Mouse (Mus musculus) liver, postnatal 0 days (tissue): ENCODE results near the gene Smim23. TPM values are rescaled to one million over a fixed set of nuclear protein-coding genes. Genes with fewer than 3 reads are reported as not detected.

Source experiments
- ATAC-seq: fragments of 200-750 bp; cut with Nextera tagmentation; 2 replicates; pipeline ENCODE4 v1.8.0; 2017; ENCODE audit warnings: mild to moderate bottlenecking, moderate library complexity
- DNase-seq: peaks from one replicate; pipeline ENCODE4 v3.0.0-alpha.2; 2016
- H3K27ac ChIP-seq: fragments of 300-500 bp; sonication (generic); 2 replicates; pipeline ENCODE4 v1.5.1; 2014; ENCODE audit warnings: antibody characterized with exemption, moderate library complexity, mild to moderate bottlenecking, low read depth
- H3K27me3 ChIP-seq: fragments of 300-500 bp; sonication (generic); 2 replicates; pipeline ENCODE4 v1.6.1; 2014; ENCODE audit warnings: low read length, control low read depth, mixed read lengths; ENCODE audit not compliant: insufficient read depth
- H3K36me3 ChIP-seq: fragments of 300-500 bp; sonication (generic); replicated peaks from 2 replicates; pipeline ENCODE4 v1.6.1; 2014; ENCODE audit warnings: mild to moderate bottlenecking, control low read depth, low read length, moderate library complexity, mixed read lengths; ENCODE audit not compliant: insufficient read depth
- H3K4me1 ChIP-seq: fragments of 300-500 bp; sonication (generic); 2 replicates; pipeline ENCODE4 v1.6.1; 2014; ENCODE audit warnings: antibody characterized with exemption, mild to moderate bottlenecking, control low read depth; ENCODE audit not compliant: insufficient read depth
- H3K4me2 ChIP-seq: fragments of 300-500 bp; sonication (generic); 2 replicates; pipeline ENCODE4 v1.6.1; 2014; ENCODE audit warnings: low read depth, mild to moderate bottlenecking, low read length, moderate library complexity, mixed read lengths
- H3K4me3 ChIP-seq: fragments of 300-500 bp; sonication (generic); 2 replicates; pipeline ENCODE4 v1.5.1; 2014; ENCODE audit warnings: low read depth, low read length
- H3K9ac ChIP-seq: fragments of 300-500 bp; sonication (generic); replicated peaks from 2 replicates; pipeline ENCODE4 v1.6.1; 2014; ENCODE audit warnings: mild to moderate bottlenecking, moderate library complexity
- H3K9me3 ChIP-seq: fragments of 300-500 bp; sonication (generic); 2 replicates; pipeline ENCODE4 v1.6.1; 2016; ENCODE audit warnings: mild to moderate bottlenecking, control low read depth, low read length, mixed read lengths
- CTCF ChIP-seq: sonication (generic); IDR thresholded peaks from 2 replicates; pipeline ENCODE4 v1.5.1; 2016; ENCODE audit warnings: antibody characterized with exemption, low read depth
- EP300 ChIP-seq: IDR thresholded peaks from 2 replicates; pipeline ENCODE4 v1.6.1; 2016; ENCODE audit warnings: antibody characterized with exemption, low read depth, mild to moderate bottlenecking
- WGBS: fragments of 180-500 bp; shearing (Covaris S2); extraction: QIAGEN DNeasy Blood & Tissue Kit; methylation state at CpG from one replicate; pipeline ENCODE4 v1.1.7; 2014; ENCODE audit not compliant: insufficient replicate concordance; 5-methylcytosine and 5-hydroxymethylcytosine counted together
- polyA plus RNA-seq: library from polyadenylated mRNA; unstranded; fragments of >200 nt; fragmentation: Nextera tagmentation; extraction: Ambion mirVana; gene quantifications from 2 replicates; pipeline ENCODE4 v1.2.1, GENCODE M21; 2015

Smim23 gene
- polyA plus RNA-seq, 1 experiment from 2014 or later, result not detected

DNA sequence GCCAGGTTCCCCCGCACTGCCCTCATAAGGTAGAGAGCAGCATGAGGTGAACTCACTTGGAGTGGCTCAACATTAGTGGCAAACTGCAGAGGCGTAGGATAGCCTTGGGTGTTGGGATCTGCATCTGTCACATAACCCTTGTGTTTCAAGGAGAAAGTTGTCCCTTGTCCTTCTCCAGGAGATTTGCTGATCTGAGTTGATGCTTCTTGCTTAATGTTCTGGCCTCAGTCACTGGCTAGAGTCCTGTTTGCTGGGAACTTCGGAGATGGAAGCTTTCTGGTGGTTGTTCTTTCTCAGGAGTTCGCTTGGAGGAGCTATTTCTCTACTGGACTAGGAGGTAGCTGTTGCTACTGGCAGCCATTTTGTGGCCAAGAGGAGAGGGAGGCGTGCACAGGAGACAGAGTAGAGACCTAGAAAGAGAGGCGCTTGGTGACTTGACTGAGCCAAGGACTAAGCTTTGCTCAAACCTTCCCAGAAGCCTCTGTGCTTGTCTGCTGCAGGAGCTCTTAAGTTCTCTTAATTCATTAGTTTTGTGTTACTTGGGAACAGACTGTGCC lies 38.7 kb downstream of the Smim23 start:
- Histone ChIP-seq H3K36me3 (no peaks in the 10 kb centered on the region), H3K9ac (no peak overlapping the region), H3K4me3 (no peak overlapping the region), H3K27me3 (no peaks in the 10 kb centered on the region), H3K27ac (no peak overlapping the region), H3K4me1 (no peaks in the 10 kb centered on the region), H3K4me2 (no peak overlapping the region), H3K9me3 (no peaks in the 10 kb centered on the region)
- WGBS, result 75% methylated on average over 6 of the region's 6 CpGs
- TF ChIP-seq EP300 (no peak), CTCF (no peak)
- no peak for ATAC-seq
- DNase-seq, result no peak

GRCm38 (mm10) chr11:32782724-32783123 lies 41.7 kb downstream of the Smim23 start:
- Histone ChIP-seq H3K4me2 (no peak overlapping the region), H3K36me3 (no peaks in the 10 kb centered on the region), H3K4me3 (no peak overlapping the region), H3K27me3 (no peaks in the 10 kb centered on the region), H3K9ac (no peak overlapping the region), H3K9me3 (no peaks in the 10 kb centered on the region), H3K4me1 (no peaks in the 10 kb centered on the region), H3K27ac (no peak overlapping the region)
- ATAC-seq (no peak), DNase-seq (no peak)
- TF ChIP-seq EP300 (no peak), CTCF (no peak)
- 64% methylated on average over 3 of the region's 3 CpGs for WGBS

DNA sequence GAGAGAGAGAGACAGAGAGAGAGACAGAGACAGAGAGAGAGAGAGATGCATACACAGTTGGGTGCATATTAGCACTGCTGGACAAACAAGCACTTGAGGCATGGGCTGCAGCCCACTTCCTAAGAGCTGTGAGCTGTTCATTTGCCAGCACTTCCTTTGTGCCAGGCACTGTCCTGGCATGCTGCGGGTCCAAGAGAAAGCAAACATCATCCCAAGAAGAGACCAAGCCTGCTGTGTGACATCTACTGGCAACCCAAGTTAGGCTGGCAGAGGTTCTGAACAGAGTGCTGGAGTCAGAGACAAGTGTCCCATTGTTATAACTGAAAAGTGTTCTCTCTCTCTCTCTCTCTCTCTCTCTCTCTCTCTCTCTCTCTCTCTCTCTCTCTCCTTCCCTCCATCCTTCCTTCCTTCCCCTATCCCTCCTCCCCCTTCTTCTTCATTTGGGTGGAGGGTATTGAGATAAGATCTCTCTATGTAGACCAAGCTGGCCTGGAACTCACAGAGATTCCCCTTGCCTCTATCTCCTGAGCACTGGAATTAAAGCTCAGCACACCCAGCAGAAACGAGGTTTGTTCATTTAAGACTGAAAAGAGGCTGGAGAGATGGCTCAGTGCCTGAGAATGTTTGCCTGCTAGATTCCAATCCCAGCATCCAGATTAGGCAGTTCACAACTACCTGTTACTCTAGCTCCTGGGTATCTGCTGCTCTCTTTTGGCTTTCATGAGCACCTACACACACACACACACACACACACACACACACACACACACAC lies 42.6 kb downstream of the Smim23 start:
- no peak overlapping the region for H3K9ac ChIP-seq
- H3K36me3 ChIP-seq, result no peaks in the 10 kb centered on the region
- H3K27ac ChIP-seq, result no peak overlapping the region
- TF ChIP-seq EP300 (no peak), CTCF (no peak)
- no peak overlapping the region for H3K4me3 ChIP-seq
- ATAC-seq (no peak), DNase-seq (no peak)
- 48% methylated on average over 2 of the region's 2 CpGs for WGBS
- no peaks in the 10 kb centered on the region for H3K27me3 ChIP-seq
- no peak overlapping the region for H3K4me2 ChIP-seq
- H3K9me3 ChIP-seq, result no peaks in the 10 kb centered on the region
- no peaks in the 10 kb centered on the region for H3K4me1 ChIP-seq

DNA sequence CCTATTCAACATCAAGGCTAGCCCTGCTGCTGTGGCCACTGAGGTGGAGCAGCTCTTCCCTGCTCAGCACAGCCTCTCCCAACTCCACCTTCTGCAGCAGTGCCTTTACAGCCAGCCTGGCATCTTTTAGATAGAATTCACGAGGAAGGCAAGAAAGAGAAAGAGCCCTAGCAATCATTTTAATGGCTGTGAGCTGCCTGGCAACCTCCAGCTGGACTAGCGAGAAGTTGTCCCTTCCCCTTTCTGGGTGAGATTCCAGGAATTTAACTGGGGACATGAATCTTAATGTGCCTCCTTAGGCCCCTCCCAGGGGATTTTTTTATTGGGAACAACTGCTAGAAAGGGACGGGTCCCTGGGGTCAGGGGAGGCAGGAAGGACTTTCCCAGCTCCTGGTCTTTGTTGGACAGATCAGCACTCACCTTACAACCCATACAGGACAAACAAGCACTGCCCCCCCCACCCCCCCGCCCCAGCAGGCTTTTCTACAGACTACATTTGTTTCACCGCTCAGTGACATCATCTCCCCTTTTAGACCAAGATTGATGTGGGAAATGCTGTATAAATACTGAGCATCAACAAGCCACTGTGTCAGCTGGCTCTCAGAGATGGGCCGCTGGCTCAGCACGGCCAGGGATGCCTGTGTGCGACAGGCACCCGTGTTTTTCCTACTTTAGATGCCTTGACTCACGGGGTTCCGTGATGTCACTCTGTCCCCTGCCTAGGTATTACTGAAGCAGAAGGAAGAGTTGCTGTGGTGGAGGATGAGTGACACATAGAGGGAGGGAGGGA lies 43.5 kb downstream of the Smim23 start:
- DNase-seq (no peak), ATAC-seq (no peak)
- Histone ChIP-seq H3K4me3 (no peak overlapping the region), H3K27ac (no peak overlapping the region), H3K4me1 (no peaks in the 10 kb centered on the region), H3K9me3 (no peaks in the 10 kb centered on the region), H3K9ac (no peak overlapping the region), H3K36me3 (no peaks in the 10 kb centered on the region), H3K27me3 (no peaks in the 10 kb centered on the region), H3K4me2 (no peak overlapping the region)
- TF ChIP-seq EP300 (no peak), CTCF (no peak)
- 63% methylated on average over 11 of the region's 11 CpGs for WGBS

- ATAC-seq, result no peak
Observed at GRCm38 (mm10) chr11:32768642-32769343, 55.6 kb downstream of the Smim23 start.

More at GRCm38 (mm10) chr11:32768642-32769343, 55.6 kb downstream of the Smim23 start:
- 61% methylated on average over 12 of the region's 12 CpGs for WGBS
- Histone ChIP-seq H3K36me3 (no peaks in the 10 kb centered on the region), H3K27me3 (no peaks in the 10 kb centered on the region), H3K27ac (no peak overlapping the region), H3K4me3 (no peak overlapping the region), H3K4me2 (no peak overlapping the region), H3K4me1 (no peaks in the 10 kb centered on the region), H3K9ac (no peak overlapping the region), H3K9me3 (no peaks in the 10 kb centered on the region)
- no peak for DNase-seq
- TF ChIP-seq EP300, result no peak

Other genes starting within 250 kb of the Smim23 start
- gene Fbxw11, start 181.9 kb downstream of the Smim23 start, polyA plus RNA-seq, result 14.1 and 15.4 TPM in 2 replicates